Mouse (Mus musculus) T-cell, adult 66 days (primary cell): ENCODE results near the gene Pkib. TPM values are rescaled to one million over a fixed set of nuclear protein-coding genes. Genes with fewer than 3 reads are reported as not detected.

Source experiments
- total RNA-seq, 2 experiments: library from RNA; stranded (reverse); gene quantifications; 3 replicates in 1 of 2; 4 replicates in 1 of 2; pipeline ENCODE4 v1.2.4; 2023

Gene Pkib
- total RNA-seq = 1 to 10 TPM in 1 of 2 experiments, under 1 TPM in 1; 0.83 to 1.3 TPM

GRCm38 (mm10) chr10:57631896-57632867, at the start of gene Pkib:
Gene Pkib, plus strand, starts transcription at chr10:57631981.

DNA sequence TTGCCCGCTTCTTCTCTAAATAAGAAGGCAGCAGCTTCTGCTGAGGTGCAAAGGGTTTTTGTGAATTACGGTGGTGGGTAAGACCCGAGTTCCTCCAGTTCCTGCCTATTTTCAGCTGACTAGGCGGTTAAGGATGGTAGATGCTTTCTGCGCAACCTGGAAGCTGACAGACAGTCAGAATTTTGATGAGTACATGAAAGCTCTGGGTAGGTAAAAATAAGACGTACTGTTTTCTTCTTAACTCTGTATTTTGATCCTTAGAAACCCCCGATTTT, 153.0 kb downstream of the Pkib start, which contains the start of gene Fabp7:
TSS of gene Fabp7 (plus strand) at position 6 of the 275 bp plus-strand sequence.

Other genes with a start within 250 kb of the Pkib start
- 10 to 100 TPM; 16.1 to 16.5 TPM for gene Hsf2, start 145.6 kb upstream of the Pkib start, total RNA-seq
- gene Serinc1, start 99.5 kb upstream of the Pkib start, total RNA-seq = 100 to 1,000 TPM; 145 to 146 TPM
- gene Fabp7, start 152.9 kb downstream of the Pkib start, total RNA-seq = not detected
- 10 to 100 TPM; 68.0 to 71.7 TPM for gene Smpdl3a, start 162.4 kb downstream of the Pkib start, total RNA-seq